Mouse (Mus musculus) kidney, adult 8-10 months (tissue): ENCODE results near the gene Angel2.
A peak's percentile ranks its signal among the peaks of the same experiment; 100 is the strongest.

Source experiments
- DNase-seq, 2 experiments: peaks; one replicate each; pipeline ENCODE4 v3.0.0; 2022

Gene Angel2

GRCm38 (mm10) chr1:190930181-190930580 lies 5.3 kb downstream of the Angel2 start:
- no peak for DNase-seq

GRCm38 (mm10) chr1:190939803-190940202 lies 14.9 kb downstream of the Angel2 start:
- no peak for DNase-seq

GRCm38 (mm10) chr1:190944109-190944760 lies 19.3 kb downstream of the Angel2 start:
- DNase-seq: peak; percentile 57 to 80

- no peak for DNase-seq
These were observed 23.1 kb downstream of the Angel2 start for GRCm38 (mm10) chr1:190947986-190948385.

GRCm38 (mm10) chr1:190948439-190948838 lies 23.5 kb downstream of the Angel2 start:
- peak in 1 of 2 experiments; percentile 24 for DNase-seq

- peak in 1 of 2 experiments; percentile 24 for DNase-seq
These were observed 23.9 kb downstream of the Angel2 start for GRCm38 (mm10) chr1:190948846-190949245.

- no peak for DNase-seq
These were observed 26.1 kb downstream of the Angel2 start for GRCm38 (mm10) chr1:190951014-190951413.

GRCm38 (mm10) chr1:190953009-190953408 lies 28.1 kb downstream of the Angel2 start:
- DNase-seq: no peak

GRCm38 (mm10) chr1:190958821-190959220 lies 33.9 kb downstream of the Angel2 start:
- DNase-seq: no peak

- DNase-seq: no peak
These were observed 37.8 kb downstream of the Angel2 start for GRCm38 (mm10) chr1:190962760-190963159.

GRCm38 (mm10) chr1:190964992-190965780 lies 40.3 kb downstream of the Angel2 start:
- peak; percentile 20 for DNase-seq

GRCm38 (mm10) chr1:190968010-190968409 lies 43.1 kb downstream of the Angel2 start:
- DNase-seq: no peak

GRCm38 (mm10) chr1:190971708-190972610 lies 47.0 kb downstream of the Angel2 start:
- DNase-seq: no peak

GRCm38 (mm10) chr1:190972612-190973192 lies 47.8 kb downstream of the Angel2 start:
- no peak for DNase-seq

GRCm38 (mm10) chr1:190974191-190974590 lies 49.3 kb downstream of the Angel2 start:
- no peak for DNase-seq

GRCm38 (mm10) chr1:190974833-190975232 lies 49.9 kb downstream of the Angel2 start:
- no peak for DNase-seq

GRCm38 (mm10) chr1:190976887-190977573 lies 52.1 kb downstream of the Angel2 start:
- no peak for DNase-seq

GRCm38 (mm10) chr1:190978001-190978400 lies 53.1 kb downstream of the Angel2 start:
- DNase-seq: no peak

- DNase-seq: no peak
These were observed 53.7 kb downstream of the Angel2 start for GRCm38 (mm10) chr1:190978511-190979073.

GRCm38 (mm10) chr1:190979100-190979563 lies 54.2 kb downstream of the Angel2 start, which contains the start of gene Vash2:
Gene Vash2, minus strand, starts transcription at chr1:190979296.
- peak; percentile 42 to 47 for DNase-seq

- no peak for DNase-seq
These were observed 55.6 kb downstream of the Angel2 start for GRCm38 (mm10) chr1:190980470-190980869.

- no peak for DNase-seq
These were observed 56.5 kb downstream of the Angel2 start for GRCm38 (mm10) chr1:190981412-190981811.
